Mouse (Mus musculus) hindbrain, embryonic 14.5 days (tissue): ENCODE measurements at regions not wholly inside any gene's neighbourhood (a gene's known extent, or its start where the extent isn't known, plus 50 kb on each side); places are given as distances from the start of the nearest gene placed in this dataset.

Experiments
- ATAC-seq: fragments of 200-750 bp; cut with Nextera tagmentation; 2 replicates; pipeline ENCODE4 v1.8.0; 2017; ENCODE audit warnings: moderate number of reproducible peaks, mild to moderate bottlenecking, moderate TSS enrichment, moderate library complexity; ENCODE audit not compliant: low FRiP score
- DNase-seq: peaks from one replicate; pipeline ENCODE4 v3.0.0-alpha.2; 2015; ENCODE audit warnings: low spot score
- H3K27ac ChIP-seq: fragments of 300-500 bp; sonication (generic); 2 replicates; pipeline ENCODE4 v1.5.1; 2014; ENCODE audit warnings: mild to moderate bottlenecking, moderate library complexity
- H3K27me3 ChIP-seq: fragments of 300-500 bp; sonication (generic); 2 replicates; pipeline ENCODE4 v1.6.1; 2014; ENCODE audit warnings: mild to moderate bottlenecking, low read length, mixed read lengths; ENCODE audit not compliant: control insufficient read depth, insufficient read depth
- H3K36me3 ChIP-seq: fragments of 300-500 bp; sonication (generic); replicated peaks from 2 replicates; pipeline ENCODE4 v1.6.1; 2014; ENCODE audit not compliant: control insufficient read depth, insufficient read depth
- H3K4me1 ChIP-seq: fragments of 300-500 bp; sonication (generic); replicated peaks from 2 replicates; pipeline ENCODE4 v1.6.1; 2014; ENCODE audit warnings: antibody characterized with exemption, low read length, mixed read lengths; ENCODE audit not compliant: control insufficient read depth, insufficient read depth
- H3K4me2 ChIP-seq: fragments of 300-500 bp; sonication (generic); replicated peaks from 2 replicates; pipeline ENCODE4 v1.6.1; 2014; ENCODE audit warnings: mild to moderate bottlenecking, moderate library complexity
- H3K4me3 ChIP-seq: fragments of 300-500 bp; sonication (generic); replicated peaks from 2 replicates; pipeline ENCODE4 v1.5.1; 2014; ENCODE audit warnings: mild to moderate bottlenecking, low read length
- H3K9ac ChIP-seq: fragments of 300-500 bp; sonication (generic); 2 replicates; pipeline ENCODE4 v1.6.1; 2014
- H3K9me3 ChIP-seq: fragments of 300-500 bp; sonication (generic); 2 replicates; pipeline ENCODE4 v1.6.1; 2016; ENCODE audit warnings: low read length; ENCODE audit not compliant: control insufficient read depth
- WGBS: fragments of 180-500 bp; shearing (Covaris S2); extraction: QIAGEN DNeasy Blood & Tissue Kit; methylation state at CpG from one replicate; pipeline ENCODE4 v1.1.7; 2014; 5-methylcytosine and 5-hydroxymethylcytosine counted together

- Histone ChIP-seq H3K4me3 (no peak overlapping the region), H3K4me1 (no peaks in the 10 kb centered on the region), H3K27me3 (no peaks in the 10 kb centered on the region), H3K4me2 (no peak overlapping the region), H3K9me3 (no peaks in the 10 kb centered on the region), H3K9ac (no peak overlapping the region), H3K36me3 (no peaks in the 10 kb centered on the region), H3K27ac (no peak overlapping the region)
- ATAC-seq = no peak
- WGBS = 93% methylated on average over 1 of the region's 1 CpGs
- no peak for DNase-seq
Measured at GRCm38 (mm10) chr14:40063371-40063770, 590.5 kb upstream of the Nrg3 start.

GRCm38 (mm10) chr14:40041879-40042278, 569.0 kb upstream of the Nrg3 start:
- H3K9me3 ChIP-seq = no peaks in the 10 kb centered on the region
- no peak for DNase-seq
- H3K4me2 ChIP-seq = no peak overlapping the region
- no peak overlapping the region for H3K4me3 ChIP-seq
- no peaks in the 10 kb centered on the region for H3K27me3 ChIP-seq
- no peaks in the 10 kb centered on the region for H3K4me1 ChIP-seq
- no peak overlapping the region for H3K9ac ChIP-seq
- no peaks in the 10 kb centered on the region for H3K36me3 ChIP-seq
- H3K27ac ChIP-seq = no peak overlapping the region
- peak; percentile 37; the same call in 1 of the 2 replicates for ATAC-seq

DNA sequence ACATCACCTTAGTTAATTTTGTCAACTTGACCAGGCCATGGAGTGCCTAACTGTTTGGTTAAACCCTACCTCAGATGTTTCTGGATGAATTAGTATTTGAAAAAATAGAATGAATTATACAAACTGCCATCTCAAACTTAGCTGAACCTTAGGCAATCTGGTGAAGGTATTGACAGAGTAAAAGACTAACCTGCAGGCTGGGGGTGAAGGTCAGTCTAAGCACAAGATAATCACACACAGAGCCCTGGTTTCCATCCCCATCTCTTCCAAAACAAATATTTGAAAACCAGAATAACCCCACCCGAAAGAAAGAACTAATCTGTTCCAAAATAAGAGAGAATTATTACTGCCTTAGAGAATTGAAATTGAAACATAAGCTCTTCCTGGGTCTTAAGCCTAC, 563.3 kb upstream of the Nrg3 start:
- no peak for DNase-seq
- no peak overlapping the region for H3K4me2 ChIP-seq
- H3K27ac ChIP-seq = no peak overlapping the region
- no peak overlapping the region for H3K9ac ChIP-seq
- no peak for ATAC-seq
- H3K4me1 ChIP-seq = no peaks in the 10 kb centered on the region
- no peaks in the 10 kb centered on the region for H3K27me3 ChIP-seq
- H3K36me3 ChIP-seq = no peaks in the 10 kb centered on the region
- WGBS = 73% methylated on average over 1 of the region's 1 CpGs
- H3K4me3 ChIP-seq = no peak overlapping the region
- no peaks in the 10 kb centered on the region for H3K9me3 ChIP-seq

DNA sequence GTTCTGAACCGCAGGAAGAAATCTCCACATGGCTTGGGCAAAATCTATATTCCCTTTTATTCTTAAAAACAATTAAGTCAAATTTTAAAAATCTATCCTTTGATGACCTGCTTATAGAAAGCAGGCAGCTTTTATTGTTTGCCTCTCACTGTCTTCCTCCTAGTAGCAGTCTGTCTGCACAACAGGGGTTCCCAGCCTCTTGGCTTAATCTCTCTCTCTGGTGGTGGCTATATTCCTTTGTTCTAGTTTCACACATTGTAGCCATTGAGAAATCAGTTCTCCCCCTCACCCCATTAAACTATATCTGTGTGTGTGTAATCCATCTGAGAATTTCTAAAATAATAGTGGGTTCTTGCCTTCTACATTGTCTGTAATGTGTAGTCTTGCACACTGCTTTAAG, 542.4 kb upstream of the Nrg3 start:
- whole genome bisulfite sequencing = 73% methylated on average over 1 of the region's 1 CpGs
- DNase-seq = no peak

DNA sequence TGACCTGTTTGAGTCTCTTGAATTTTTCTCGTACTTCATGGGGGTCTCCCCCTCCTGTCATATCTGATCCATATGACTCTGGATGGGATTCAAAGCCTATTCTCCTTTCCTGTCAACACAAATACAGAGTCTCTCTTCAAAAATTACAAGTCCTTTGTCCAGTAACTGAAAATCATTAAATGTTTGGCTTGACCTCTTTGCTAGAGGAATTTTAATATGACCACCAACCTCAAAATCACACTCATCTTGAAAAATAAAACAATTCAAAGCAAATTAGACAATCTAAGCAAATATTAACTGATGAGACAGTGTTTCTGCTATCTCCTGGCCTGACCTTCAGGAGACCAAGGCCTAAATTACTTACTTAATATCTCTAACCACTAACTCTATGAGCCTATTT, 541.8 kb upstream of the Nrg3 start:
- Histone ChIP-seq H3K9ac (no peak overlapping the region), H3K9me3 (no peaks in the 10 kb centered on the region), H3K27ac (no peak overlapping the region), H3K27me3 (no peaks in the 10 kb centered on the region), H3K4me1 (no peaks in the 10 kb centered on the region), H3K36me3 (no peaks in the 10 kb centered on the region), H3K4me3 (no peak overlapping the region), H3K4me2 (no peak overlapping the region)
- DNase-seq = no peak
- no peak for ATAC-seq
- WGBS = 78% methylated on average over 1 of the region's 1 CpGs

More for the DNA sequence above, 542.4 kb upstream of the Nrg3 start:
- Histone ChIP-seq H3K4me1 (no peaks in the 10 kb centered on the region), H3K9ac (no peak overlapping the region), H3K27me3 (no peaks in the 10 kb centered on the region), H3K9me3 (no peaks in the 10 kb centered on the region), H3K27ac (no peak overlapping the region), H3K36me3 (no peaks in the 10 kb centered on the region), H3K4me3 (no peak overlapping the region), H3K4me2 (no peak overlapping the region)
- no peak for ATAC-seq

DNA sequence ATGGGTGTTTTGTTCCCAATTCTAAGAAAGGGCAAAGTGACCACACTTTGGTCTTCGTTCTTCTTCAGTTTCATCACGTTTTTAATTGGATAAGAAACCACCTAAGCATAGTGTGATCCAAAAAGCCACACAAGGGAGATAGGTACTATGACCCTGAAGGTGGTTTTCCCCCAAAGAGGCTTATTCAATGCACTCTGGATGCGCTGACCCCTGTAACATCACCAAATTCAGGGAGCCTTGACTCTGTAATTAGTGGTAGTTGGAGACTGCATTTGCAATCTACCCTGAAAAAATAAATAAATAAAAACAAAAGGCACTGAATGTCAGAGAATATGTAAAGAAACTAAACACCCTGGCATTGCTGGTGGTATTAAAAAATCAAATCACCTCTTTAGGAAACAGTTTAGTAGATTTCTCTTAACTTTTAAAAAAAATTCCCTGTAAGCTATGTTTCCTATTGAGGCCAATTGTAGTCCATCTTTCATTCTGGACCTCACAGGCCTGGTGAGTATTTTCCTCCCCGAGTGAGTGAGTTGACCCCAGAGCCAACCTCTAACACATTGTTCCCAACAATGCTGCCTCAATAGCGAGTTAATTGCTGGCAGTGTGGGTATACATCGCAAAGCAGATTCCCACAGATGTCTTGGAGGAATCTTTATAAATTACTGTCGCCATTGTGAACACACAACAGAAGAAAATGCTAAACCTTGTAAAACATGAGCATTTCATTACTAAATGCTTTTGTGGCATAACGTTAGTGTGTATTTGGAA, 537.1 kb upstream of the Nrg3 start:
- 22% methylated on average over 8 of the region's 8 CpGs for WGBS
- Histone ChIP-seq H3K4me2 (peak overlapping the region; percentile 28; the same call in 1 of the 2 replicates), H3K4me1 (no peaks in the 10 kb centered on the region), H3K9ac (no peak overlapping the region), H3K27me3 (no peaks in the 10 kb centered on the region), H3K4me3 (no peak overlapping the region), H3K27ac (no peak overlapping the region), H3K9me3 (no peaks in the 10 kb centered on the region), H3K36me3 (no peaks in the 10 kb centered on the region)
- ATAC-seq (no peak), DNase-seq (no peak)
